Mouse (Mus musculus) thymus, postnatal 36 days (tissue): ENCODE data around the gene Rab11a.
A peak's percentile ranks its signal among the peaks of the same experiment; 100 is the strongest.

Experiments
- DNase-seq, 2 experiments: peaks; one replicate each; pipeline ENCODE4 v3.0.0; 2022; ENCODE audit warnings: mixed read lengths in 2 of 2

The Rab11a gene

GRCm38 (mm10) chr9:64691176-64691575 lies 46.4 kb downstream of the Rab11a start:
- peak; percentile 11 to 19 for DNase-seq

- no peak for DNase-seq
Measured at GRCm38 (mm10) chr9:64690771-64691170, 46.8 kb downstream of the Rab11a start.

- DNase-seq, result no peak
Measured at GRCm38 (mm10) chr9:64688015-64688394, 49.6 kb downstream of the Rab11a start.

- DNase-seq, result no peak
Measured at GRCm38 (mm10) chr9:64687122-64688014, 50.2 kb downstream of the Rab11a start.

- peak in 1 of 2 experiments; percentile 26 for DNase-seq
Measured at GRCm38 (mm10) chr9:64671341-64672319, 65.9 kb downstream of the Rab11a start.

GRCm38 (mm10) chr9:64668001-64668400 lies 69.6 kb downstream of the Rab11a start:
- DNase-seq, result no peak

GRCm38 (mm10) chr9:64667513-64667912 lies 70.0 kb downstream of the Rab11a start:
- no peak for DNase-seq

GRCm38 (mm10) chr9:64666549-64666948 lies 71.0 kb downstream of the Rab11a start:
- DNase-seq, result no peak
